Mouse (Mus musculus): ENCODE results near the gene 1700018B08Rik.

Gene 1700018B08Rik

GRCm38 (mm10) chr8:121544276-121544785 lies at the start of gene 1700018B08Rik:
Gene 1700018B08Rik, minus strand, starts transcription at chr8:121544320.
- no peak for DNase-seq

GRCm38 (mm10) chr8:121593293-121593692 lies 49.2 kb upstream of the 1700018B08Rik start:
- no peak for DNase-seq

- DNase-seq, result peak; percentile 69
These were observed 47.3 kb upstream of the 1700018B08Rik start for GRCm38 (mm10) chr8:121591178-121592066.

GRCm38 (mm10) chr8:121590203-121591177 lies 46.4 kb upstream of the 1700018B08Rik start, which contains the start of gene Map1lc3b:
Gene Map1lc3b, plus strand, starts transcription at chr8:121590361.
- peak; percentile 96 for DNase-seq

GRCm38 (mm10) chr8:121589205-121589726 lies 45.1 kb upstream of the 1700018B08Rik start:
- no peak for DNase-seq

GRCm38 (mm10) chr8:121588750-121589149 lies 44.6 kb upstream of the 1700018B08Rik start:
- DNase-seq, result no peak

GRCm38 (mm10) chr8:121585159-121585825 lies 41.2 kb upstream of the 1700018B08Rik start:
- peak; percentile 100 for DNase-seq

- no peak for DNase-seq
These were observed 40.6 kb upstream of the 1700018B08Rik start for GRCm38 (mm10) chr8:121584730-121585129.

GRCm38 (mm10) chr8:121583653-121584052 lies 39.5 kb upstream of the 1700018B08Rik start:
- DNase-seq, result no peak

GRCm38 (mm10) chr8:121580465-121580864 lies 36.3 kb upstream of the 1700018B08Rik start:
- DNase-seq, result no peak

- peak; percentile 98 for DNase-seq
These were observed 34.7 kb upstream of the 1700018B08Rik start, which contains the start of gene Fbxo31 for GRCm38 (mm10) chr8:121578676-121579451. Gene Fbxo31, minus strand, starts transcription at chr8:121578806.

GRCm38 (mm10) chr8:121577751-121578675 lies 33.9 kb upstream of the 1700018B08Rik start:
- DNase-seq, result peak; percentile 42

- DNase-seq, result no peak
These were observed 31.5 kb upstream of the 1700018B08Rik start for GRCm38 (mm10) chr8:121575661-121576060.

GRCm38 (mm10) chr8:121573275-121573674 lies 29.2 kb upstream of the 1700018B08Rik start:
- DNase-seq, result peak; percentile 74

- no peak for DNase-seq
These were observed 28.0 kb upstream of the 1700018B08Rik start for GRCm38 (mm10) chr8:121572121-121572520.

- DNase-seq, result no peak
These were observed 26.7 kb upstream of the 1700018B08Rik start for GRCm38 (mm10) chr8:121570801-121571200.

- DNase-seq, result no peak
These were observed 26.2 kb upstream of the 1700018B08Rik start for GRCm38 (mm10) chr8:121570335-121570734.

GRCm38 (mm10) chr8:121568321-121568720 lies 24.2 kb upstream of the 1700018B08Rik start:
- DNase-seq, result no peak

GRCm38 (mm10) chr8:121563701-121564100 lies 19.6 kb upstream of the 1700018B08Rik start:
- no peak for DNase-seq

- DNase-seq, result no peak
These were observed 18.8 kb upstream of the 1700018B08Rik start for GRCm38 (mm10) chr8:121562941-121563351.

Measured in kidney, postnatal 10 days (tissue).